Mouse (Mus musculus) liver, embryonic 14.5 days (tissue): ENCODE measurements around the gene Fstl3. TPM values are rescaled to one million over a fixed set of nuclear protein-coding genes. Genes with fewer than 3 reads are reported as not detected.

ENCODE experiments used
- ATAC-seq: fragments of 200-750 bp; cut with Nextera tagmentation; 2 replicates; pipeline ENCODE4 v1.8.0; 2017; ENCODE audit warnings: moderate number of reproducible peaks, mild to moderate bottlenecking, moderate library complexity; ENCODE audit not compliant: insufficient read depth
- DNase-seq, 3 experiments: peaks; one replicate each; pipeline ENCODE4 v3.0.0-alpha.2; 2012 to 2013; ENCODE audit warnings: low read depth in 3 of 3, low spot score in 3 of 3
- H3K27ac ChIP-seq: fragments of 300-500 bp; sonication (generic); 2 replicates; pipeline ENCODE4 v1.5.1; 2014; ENCODE audit warnings: moderate library complexity, mild to moderate bottlenecking, control low read depth, inconsistent platforms
- H3K27me3 ChIP-seq: fragments of 300-500 bp; sonication (generic); 2 replicates; pipeline ENCODE4 v1.6.1; 2014; ENCODE audit warnings: mild to moderate bottlenecking, low read length, moderate library complexity; ENCODE audit not compliant: control insufficient read depth, insufficient read depth
- H3K36me3 ChIP-seq: fragments of 300-500 bp; sonication (generic); replicated peaks from 2 replicates; pipeline ENCODE4 v1.6.1; 2014; ENCODE audit warnings: low read depth; ENCODE audit not compliant: control insufficient read depth, insufficient read depth
- H3K4me1 ChIP-seq, 2 experiments: fragments of 200-500 bp in 1 of 2; fragments of 300-500 bp in 1 of 2; sonication (generic) in 1 of 2; replicated peaks; 2 replicates each; pipeline ENCODE4 v1.6.1; 2012 to 2014; ENCODE audit warnings: antibody characterized with exemption in 1 of 2, inconsistent platforms in 1 of 2, low read length in 1 of 2; ENCODE audit not compliant: control insufficient read depth in 2 of 2, insufficient read depth in 2 of 2
- H3K4me2 ChIP-seq: fragments of 300-500 bp; sonication (generic); 2 replicates; pipeline ENCODE4 v1.6.1; 2014; ENCODE audit warnings: low read depth, mild to moderate bottlenecking, control low read depth, moderate library complexity
- H3K4me3 ChIP-seq, 2 experiments: fragments of 200-500 bp in 1 of 2; fragments of 300-500 bp in 1 of 2; sonication (generic) in 1 of 2; 2 replicates each; pipeline ENCODE4 v1.5.1; 2012 to 2014; ENCODE audit warnings: low read depth in 2 of 2, low read length in 2 of 2, mild to moderate bottlenecking in 2 of 2, control low read depth in 1 of 2, inconsistent platforms in 1 of 2, moderate library complexity in 1 of 2; ENCODE audit not compliant: insufficient read depth in 1 of 2
- H3K9ac ChIP-seq: fragments of 300-500 bp; sonication (generic); replicated peaks from 2 replicates; pipeline ENCODE4 v1.6.1; 2014; ENCODE audit warnings: mild to moderate bottlenecking, control low read depth, moderate library complexity
- H3K9me3 ChIP-seq: fragments of 300-500 bp; sonication (generic); 2 replicates; pipeline ENCODE4 v1.6.1; 2016; ENCODE audit warnings: low read length, mixed read lengths; ENCODE audit not compliant: control insufficient read depth
- CTCF ChIP-seq: IDR thresholded peaks from 2 replicates; pipeline ENCODE4 v1.5.1; 2016; ENCODE audit warnings: antibody characterized with exemption, low read depth, control low read depth
- EP300 ChIP-seq: IDR thresholded peaks from 2 replicates; pipeline ENCODE4 v1.6.1; 2016; ENCODE audit warnings: antibody characterized with exemption, low read depth
- WGBS: fragments of 180-500 bp; shearing (Covaris S2); extraction: QIAGEN DNeasy Blood & Tissue Kit; methylation state at CpG from one replicate; pipeline ENCODE4 v1.1.7; 2014; ENCODE audit not compliant: insufficient replicate concordance; 5-methylcytosine and 5-hydroxymethylcytosine counted together
- polyA plus RNA-seq, 2 experiments: library from polyadenylated mRNA; depleted of rRNA in 1 of 2; stranded (reverse) in 1 of 2; unstranded in 1 of 2; fragments of >200 nt; fragmentation: Nextera tagmentation in 1 of 2; extraction: Ambion mirVana in 1 of 2; gene quantifications; 2 replicates each; pipeline versions ENCODE4 v1.2.1 to v1.2.3; 2012 to 2014

Gene Fstl3
- polyA plus RNA-seq, 2 experiments = 0.23 to 0.56 TPM

GRCm38 (mm10) chr10:79735361-79735760 lies 41.7 kb upstream of the Fstl3 start:
- H3K36me3 ChIP-seq = peaks cover 11% of the 10 kb centered on the region
- ATAC-seq = no peak
- no peak for DNase-seq
- no peak overlapping the region for H3K4me3 ChIP-seq
- no peak overlapping the region for H3K4me2 ChIP-seq
- H3K4me1 ChIP-seq = no peaks in the 10 kb centered on the region
- TF ChIP-seq EP300 (no peak), CTCF (no peak)
- no peaks in the 10 kb centered on the region for H3K27me3 ChIP-seq
- 62% methylated on average over 51 of the region's 52 CpGs for WGBS
- no peak overlapping the region for H3K27ac ChIP-seq
- H3K9me3 ChIP-seq = no peaks in the 10 kb centered on the region
- H3K9ac ChIP-seq = no peak overlapping the region

- peaks cover 14% of the 10 kb centered on the region for H3K36me3 ChIP-seq
- H3K9me3 ChIP-seq = no peaks in the 10 kb centered on the region
- H3K4me1 ChIP-seq = no peaks in the 10 kb centered on the region
- TF ChIP-seq EP300 = no peak
- no peak for DNase-seq
- no peak overlapping the region for H3K4me2 ChIP-seq
- H3K27ac ChIP-seq = no peak overlapping the region
- H3K27me3 ChIP-seq = no peaks in the 10 kb centered on the region
- 82% methylated on average over 14 of the region's 14 CpGs for WGBS
- no peak overlapping the region for H3K4me3 ChIP-seq
- no peak for ATAC-seq
- no peak overlapping the region for H3K9ac ChIP-seq
Measured at GRCm38 (mm10) chr10:79736706-79737105, 40.4 kb upstream of the Fstl3 start.

GRCm38 (mm10) chr10:79738259-79738658 lies 38.8 kb upstream of the Fstl3 start:
- Histone ChIP-seq H3K4me3 (no peak overlapping the region), H3K9me3 (no peaks in the 10 kb centered on the region), H3K27ac (no peak overlapping the region), H3K36me3 (peaks cover 14% of the 10 kb centered on the region), H3K9ac (no peak overlapping the region), H3K4me2 (no peak overlapping the region), H3K4me1 (no peaks in the 10 kb centered on the region), H3K27me3 (no peaks in the 10 kb centered on the region)
- DNase-seq (no peak), ATAC-seq (no peak)
- WGBS = 87% methylated on average over 10 of the region's 10 CpGs
- TF ChIP-seq EP300 (no peak), CTCF (peak; percentile 87)

- H3K4me1 ChIP-seq = no peaks in the 10 kb centered on the region
- no peak for TF ChIP-seq EP300
- no peak for TF ChIP-seq CTCF
- no peaks in the 10 kb centered on the region for H3K9me3 ChIP-seq
- ATAC-seq (no peak), DNase-seq (no peak)
- WGBS = 86% methylated on average over 28 of the region's 28 CpGs
- H3K27ac ChIP-seq = no peak overlapping the region
- peaks cover 14% of the 10 kb centered on the region for H3K36me3 ChIP-seq
- no peak overlapping the region for H3K9ac ChIP-seq
- H3K4me2 ChIP-seq = no peak overlapping the region
- no peak overlapping the region for H3K4me3 ChIP-seq
- H3K27me3 ChIP-seq = no peaks in the 10 kb centered on the region
Measured at GRCm38 (mm10) chr10:79739234-79739633, 37.8 kb upstream of the Fstl3 start.

GRCm38 (mm10) chr10:79740863-79741262 lies 36.2 kb upstream of the Fstl3 start:
- H3K27ac ChIP-seq = no peak overlapping the region
- peaks cover 5% of the 10 kb centered on the region in 2 experiments; a peak in 3 of 4 replicates for H3K4me1 ChIP-seq
- TF ChIP-seq EP300 (no peak), CTCF (peak; percentile 51)
- DNase-seq (no peak), ATAC-seq (no peak)
- H3K9ac ChIP-seq = no peak overlapping the region
- H3K4me3 ChIP-seq = no peak overlapping the region
- 77% methylated on average over 11 of the region's 11 CpGs for WGBS
- H3K9me3 ChIP-seq = no peaks in the 10 kb centered on the region
- no peak overlapping the region for H3K4me2 ChIP-seq
- peaks cover 14% of the 10 kb centered on the region for H3K36me3 ChIP-seq
- no peaks in the 10 kb centered on the region for H3K27me3 ChIP-seq
